Mouse (Mus musculus): Measurements from ENCODE around the gene Hist1h3g. TPM values are rescaled to one million over a fixed set of nuclear protein-coding genes. Genes with fewer than 3 reads are reported as not detected.
"Not testable (repeated sequence)": the region's sequence is repeated elsewhere in the genome, so short reads cannot be mapped to it uniquely, and the experiment has no call there.

The Hist1h3g gene
- total RNA-seq, 2 experiments from 2014 or later: 22.0 to 28.6 TPM

DNA sequence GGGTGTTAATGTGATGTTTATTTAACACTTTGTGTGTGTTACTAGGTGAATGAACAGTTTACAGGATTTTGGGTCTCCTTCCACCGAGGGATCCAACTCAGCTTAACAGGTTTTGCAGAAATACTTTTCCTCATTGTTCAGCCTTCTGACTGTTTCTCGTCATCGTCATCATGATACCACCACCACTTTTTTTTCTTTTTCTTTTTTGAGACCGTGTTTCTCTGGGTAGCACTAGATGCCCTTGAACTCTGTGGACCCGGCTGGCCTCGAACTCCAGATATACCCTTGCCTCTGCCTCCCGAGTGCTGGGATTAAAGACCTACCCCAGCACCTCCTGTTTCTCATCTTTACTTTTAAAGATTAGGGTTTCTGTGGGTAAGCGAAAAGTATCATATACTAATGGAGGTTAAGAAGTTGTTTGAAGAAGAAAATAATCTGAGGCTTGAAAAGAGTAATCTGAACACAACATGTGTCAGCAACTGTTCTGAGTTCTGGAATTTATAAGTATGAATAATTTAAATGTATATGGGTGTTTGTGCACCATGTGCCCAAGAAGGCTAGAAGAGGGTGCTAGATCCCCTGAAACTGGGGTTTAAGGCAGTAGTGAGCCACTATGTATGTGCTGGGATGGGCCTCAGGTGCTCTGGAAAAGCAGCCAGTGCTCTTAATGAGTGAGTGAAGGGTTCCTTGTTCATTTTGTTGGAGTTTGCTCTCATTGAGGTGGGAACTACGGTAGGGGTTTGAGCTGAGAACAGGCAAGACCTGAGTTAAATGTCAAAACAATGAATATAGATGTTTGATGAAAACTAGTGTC lies 2.8 kb upstream of the Hist1h3g start:
- intact Hi-C loops (cut with DNase I): no loop called here
- DNase-seq: no peak

DNA sequence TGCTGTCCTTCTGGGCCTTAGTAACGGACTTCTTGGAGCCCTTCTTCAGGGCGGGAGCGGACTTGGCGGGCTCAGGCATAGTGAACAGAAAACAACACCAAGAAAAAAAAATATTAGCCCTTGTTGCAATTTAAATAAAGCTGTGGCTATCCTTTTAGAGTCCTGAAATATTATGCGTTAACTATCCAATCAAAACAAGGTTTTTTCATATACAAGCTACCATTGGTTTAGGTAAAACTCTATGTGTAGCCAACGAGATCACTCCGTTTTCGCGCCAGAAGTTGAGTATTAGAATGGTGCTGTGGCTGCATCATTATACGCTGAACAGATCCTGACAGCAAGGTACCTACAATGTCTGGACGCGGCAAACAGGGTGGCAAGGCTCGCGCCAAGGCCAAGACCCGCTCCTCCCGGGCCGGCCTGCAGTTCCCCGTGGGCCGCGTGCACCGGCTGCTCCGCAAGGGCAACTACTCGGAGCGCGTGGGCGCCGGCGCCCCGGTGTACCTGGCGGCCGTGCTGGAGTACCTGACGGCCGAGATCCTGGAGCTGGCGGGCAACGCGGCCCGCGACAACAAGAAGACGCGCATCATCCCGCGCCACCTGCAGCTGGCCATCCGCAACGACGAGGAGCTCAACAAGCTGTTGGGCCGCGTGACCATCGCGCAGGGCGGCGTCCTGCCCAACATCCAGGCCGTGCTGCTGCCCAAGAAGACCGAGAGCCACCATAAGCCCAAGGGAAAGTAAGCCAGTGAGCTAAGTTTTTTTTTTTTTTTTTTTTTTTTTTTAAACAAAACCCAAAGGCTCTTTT lies 1.5 kb upstream of the Hist1h3g start, which contains the start of gene Hist1h2af:
Gene Hist1h2af (plus strand): TSS at position 347 of the 808 bp plus-strand sequence.
- intact Hi-C loops (cut with DNase I): not testable (repeated sequence)
- DNase-seq: peak; percentile 74

- no peak for DNase-seq
- intact Hi-C loops (cut with DNase I): no loop called here
Observed at GRCm38 (mm10) chr13:23534368-23535131, 672 bp upstream of the Hist1h3g start.

DNA sequence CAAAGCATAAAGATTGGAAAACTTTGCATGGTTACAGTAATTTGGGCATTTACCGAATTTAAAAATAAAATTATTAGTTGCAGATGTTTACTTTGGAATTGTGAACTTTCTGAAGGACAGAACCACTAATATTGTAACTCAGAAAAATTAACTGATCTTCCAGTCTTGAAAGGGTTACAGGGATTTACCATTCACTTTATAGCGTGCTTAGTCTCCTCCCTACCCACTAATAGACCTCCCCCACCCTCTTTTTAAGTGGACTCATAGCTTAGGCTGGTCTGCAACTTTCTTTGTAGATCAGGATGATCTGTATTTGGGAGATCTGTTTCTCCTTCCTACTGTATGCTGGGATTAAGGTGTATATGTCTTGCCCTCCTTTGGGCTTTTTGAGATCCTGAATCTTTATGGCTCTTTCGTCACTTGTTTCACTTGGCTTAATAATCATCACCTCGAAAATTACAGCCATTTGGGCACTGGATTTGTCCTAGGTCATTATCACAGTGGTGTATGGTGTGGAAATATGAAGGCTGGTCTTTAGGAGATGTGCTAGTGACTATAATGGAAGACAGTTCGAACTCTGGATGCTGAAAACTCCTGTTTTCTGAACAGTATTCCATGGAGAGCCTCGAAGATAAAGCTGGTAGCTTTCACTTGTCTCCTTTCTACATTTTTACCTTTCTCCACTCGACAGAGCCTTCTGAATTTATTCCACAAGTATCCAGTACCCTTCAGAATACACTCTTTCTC lies 1.0 kb downstream of the Hist1h3g start:
- intact Hi-C loops (cut with DNase I): no loop called here
- no peak for DNase-seq

DNA sequence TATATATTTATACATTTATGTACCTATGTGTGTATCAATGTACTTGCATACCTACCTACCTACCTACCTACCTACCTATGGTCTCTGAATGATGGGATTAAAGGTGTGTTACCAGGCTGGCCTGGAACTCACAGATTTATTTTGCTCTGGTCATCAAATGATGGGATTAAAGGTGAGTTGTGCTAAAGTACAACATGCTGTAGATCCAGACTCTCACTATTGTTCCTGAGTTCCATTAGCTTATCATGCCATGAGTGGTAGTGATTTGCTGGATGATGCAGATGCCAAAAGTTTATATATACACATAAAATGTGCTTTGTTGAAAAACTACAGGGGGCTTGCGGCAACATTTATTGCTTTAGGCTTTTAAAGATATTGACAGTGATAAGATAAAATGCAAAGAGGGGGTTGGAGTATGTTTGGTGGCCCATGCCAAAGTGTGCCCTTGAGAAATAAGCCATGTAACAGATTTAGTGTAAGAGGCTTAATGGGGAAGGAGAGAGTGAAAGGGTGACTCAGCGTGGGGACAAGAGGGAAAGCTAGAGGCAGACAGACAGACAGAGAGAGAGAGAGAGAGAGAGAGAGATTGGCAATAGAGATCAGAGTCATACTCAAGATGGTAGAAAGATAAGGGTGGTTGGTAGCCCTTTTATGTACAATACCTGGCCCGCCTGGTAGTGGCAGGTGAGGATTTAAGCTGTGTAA lies 1.9 kb downstream of the Hist1h3g start:
- no peak for DNase-seq
- intact Hi-C loops (cut with DNase I): no loop called here

DNA sequence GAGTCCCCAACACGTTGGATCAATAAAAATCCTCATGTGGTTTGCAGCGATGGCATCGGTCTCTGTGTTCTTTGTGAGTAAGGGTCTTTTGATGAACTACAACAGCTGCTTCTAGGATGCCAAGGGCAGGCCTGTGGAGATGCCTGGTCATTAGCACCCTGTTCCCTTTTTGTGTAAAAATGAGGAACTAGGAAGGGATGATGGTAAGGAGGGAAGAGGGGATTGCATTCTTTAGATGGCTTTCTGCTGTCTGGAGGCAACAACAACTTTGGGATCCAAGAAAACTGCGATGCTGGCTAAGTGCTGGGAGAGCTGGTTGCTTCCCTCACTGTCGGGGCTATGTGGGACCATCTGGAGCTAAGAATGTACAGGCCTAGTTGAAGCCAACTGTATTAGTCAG lies 3.0 kb downstream of the Hist1h3g start:
- intact Hi-C loops (cut with DNase I): no loop called here
- DNase-seq: no peak

GRCm38 (mm10) chr13:23539821-23540220 lies 4.6 kb downstream of the Hist1h3g start:
- intact Hi-C loops (cut with DNase I); DNase-seq: not testable (repeated sequence)

GRCm38 (mm10) chr13:23541497-23541896 lies 6.3 kb downstream of the Hist1h3g start:
- no peak for DNase-seq
- intact Hi-C loops (cut with DNase I): no loop called here

DNA sequence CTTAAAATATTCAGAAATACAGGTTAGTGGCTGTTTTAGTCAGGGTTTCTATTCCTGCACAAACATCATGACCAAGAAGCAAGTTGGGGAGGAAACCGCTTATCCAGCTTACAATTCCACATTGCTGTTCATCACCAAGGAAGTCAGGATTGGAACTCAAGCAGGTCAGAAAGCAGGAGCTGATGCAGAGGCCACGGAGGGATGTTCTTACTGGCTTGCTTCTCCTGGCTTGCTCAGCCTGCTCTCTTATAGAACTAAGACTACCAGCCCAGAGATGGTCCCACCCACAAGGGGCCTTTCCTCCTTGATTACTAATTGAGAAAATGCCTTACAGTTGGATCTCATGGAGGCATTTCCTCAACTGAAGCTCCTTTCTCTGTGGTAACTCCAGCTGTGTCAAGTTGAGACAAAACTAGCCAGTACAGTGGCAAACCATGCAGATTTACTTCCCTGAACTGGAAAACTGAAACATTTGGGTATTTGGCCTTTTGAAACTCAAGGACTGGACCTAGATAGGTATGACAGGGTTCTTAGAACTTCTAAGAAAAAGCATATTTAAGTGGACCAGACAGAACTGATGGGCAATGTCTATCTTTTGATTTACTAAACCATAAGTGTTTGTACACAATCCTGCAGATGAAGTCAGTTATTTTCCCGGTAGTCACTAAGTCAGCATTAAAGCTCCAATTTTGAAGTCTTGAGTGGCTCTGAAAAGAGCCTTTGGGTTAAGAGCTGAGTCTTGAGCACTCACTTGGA lies 7.2 kb downstream of the Hist1h3g start:
- DNase-seq; intact Hi-C loops (cut with DNase I): not testable (repeated sequence)

- intact Hi-C loops (cut with DNase I): not testable (repeated sequence)
- DNase-seq: peak; percentile 43
Observed at GRCm38 (mm10) chr13:23542999-23543607, 7.9 kb downstream of the Hist1h3g start, which contains the start of gene Hist1h2bh. Hist1h2bh (minus strand) TSS chr13:23543392.

DNA sequence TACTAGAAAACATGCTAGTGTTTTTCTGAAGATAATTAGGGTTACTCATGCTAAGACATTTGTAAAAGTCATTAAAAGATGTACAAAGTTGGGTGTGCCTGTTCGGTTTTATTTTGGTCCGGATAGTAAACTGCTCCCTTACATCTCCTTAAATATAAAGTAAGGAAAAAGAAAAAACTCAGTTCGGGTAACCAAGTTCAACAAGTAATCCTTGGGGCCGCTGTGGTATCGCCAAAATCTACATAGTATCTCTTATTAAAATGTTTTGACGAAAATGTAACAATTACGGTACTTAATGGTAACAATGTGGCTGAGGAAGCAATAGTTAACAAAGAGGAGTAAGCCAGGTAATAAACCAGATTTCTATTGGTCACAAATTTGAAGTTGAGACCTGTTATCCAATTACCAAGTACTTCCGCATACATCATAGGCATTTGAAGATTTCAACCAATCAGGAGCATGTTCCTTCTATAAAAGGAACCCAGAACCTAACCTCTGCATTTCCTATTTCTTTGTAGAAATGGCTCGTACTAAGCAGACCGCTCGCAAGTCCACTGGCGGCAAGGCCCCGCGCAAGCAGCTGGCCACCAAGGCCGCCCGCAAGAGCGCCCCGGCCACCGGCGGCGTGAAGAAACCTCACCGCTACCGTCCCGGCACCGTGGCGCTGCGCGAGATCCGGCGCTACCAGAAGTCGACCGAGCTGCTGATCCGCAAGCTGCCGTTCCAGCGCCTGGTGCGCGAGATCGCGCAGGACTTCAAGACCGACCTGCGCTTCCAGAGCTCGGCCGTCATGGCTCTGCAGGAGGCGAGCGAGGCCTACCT lies 9.0 kb downstream of the Hist1h3g start, which contains the start of gene Hist1h3f:
Gene Hist1h3f (plus strand): TSS at position 88 of the 822 bp plus-strand sequence.
- intact Hi-C loops (cut with DNase I): no loop called here
- DNase-seq: peak; percentile 60

DNA sequence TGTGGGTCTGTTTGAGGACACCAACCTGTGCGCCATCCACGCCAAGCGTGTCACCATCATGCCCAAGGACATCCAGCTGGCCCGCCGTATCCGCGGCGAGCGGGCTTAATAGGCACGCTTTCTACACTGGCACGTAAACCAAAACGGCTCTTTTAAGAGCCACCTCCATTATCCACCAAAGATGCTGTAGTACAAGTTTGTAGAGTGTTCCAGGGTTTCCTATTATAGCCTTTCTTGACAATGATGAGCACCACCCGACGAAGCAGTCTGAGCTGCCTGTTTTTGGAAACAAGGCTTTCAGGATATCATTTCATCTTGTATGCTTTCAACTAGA lies 9.5 kb downstream of the Hist1h3g start:
- intact Hi-C loops (cut with DNase I); DNase-seq: not testable (repeated sequence)

GRCm38 (mm10) chr13:23546694-23547093 lies 11.5 kb downstream of the Hist1h3g start:
- intact Hi-C loops (cut with DNase I): no loop called here
- DNase-seq: no peak

DNA sequence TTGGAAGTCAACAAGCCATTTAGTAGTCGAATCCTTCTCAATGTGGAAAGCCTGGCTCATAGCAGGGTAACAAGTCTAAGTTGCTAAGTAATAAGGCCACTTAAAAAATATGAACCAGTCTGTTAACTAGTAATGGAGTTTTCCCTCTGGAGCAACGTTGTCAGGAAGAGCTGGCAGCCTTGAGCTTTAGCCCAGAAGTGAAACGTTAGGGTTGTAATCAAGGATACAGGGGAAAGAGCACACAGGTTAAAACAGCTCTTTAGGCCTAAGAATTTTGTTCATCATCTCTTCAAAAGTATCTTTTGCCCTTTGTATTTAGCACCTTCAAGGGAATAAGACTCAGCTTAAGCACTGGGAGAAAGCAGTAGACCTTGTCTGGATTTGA lies 15.5 kb downstream of the Hist1h3g start:
- intact Hi-C loops (cut with DNase I): no loop called here
- no peak for DNase-seq

DNA sequence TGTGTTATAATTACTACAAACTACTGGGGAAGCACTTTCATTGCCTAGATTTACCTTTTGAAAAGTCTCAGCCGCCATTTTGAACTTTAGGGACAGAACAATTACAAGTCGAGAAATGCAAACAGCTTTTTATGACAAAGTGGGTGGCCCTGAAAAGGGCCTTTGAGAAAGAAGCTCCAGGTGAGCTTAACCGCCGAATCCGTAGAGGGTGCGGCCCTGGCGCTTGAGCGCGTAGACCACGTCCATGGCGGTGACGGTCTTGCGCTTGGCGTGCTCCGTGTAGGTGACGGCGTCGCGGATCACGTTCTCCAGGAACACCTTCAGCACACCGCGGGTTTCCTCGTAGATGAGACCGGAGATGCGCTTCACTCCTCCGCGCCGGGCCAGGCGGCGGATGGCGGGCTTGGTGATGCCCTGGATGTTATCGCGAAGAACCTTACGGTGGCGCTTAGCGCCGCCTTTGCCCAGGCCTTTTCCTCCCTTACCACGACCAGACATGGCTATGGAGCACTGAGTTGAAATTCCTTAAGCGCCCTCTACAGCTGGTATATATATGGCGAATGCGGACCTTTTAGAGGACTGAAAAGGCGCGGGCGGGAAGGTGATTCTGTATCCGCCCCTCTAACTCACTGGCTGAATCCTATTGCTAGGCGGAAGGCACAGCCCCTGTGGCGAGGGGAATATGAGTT lies 16.1 kb downstream of the Hist1h3g start, which contains the start of gene Hist1h4f:
Gene Hist1h4f (minus strand): TSS at position 503 of the 689 bp plus-strand sequence.
- DNase-seq: peak; percentile 90
- intact Hi-C loops (cut with DNase I): not testable (repeated sequence)

GRCm38 (mm10) chr13:23551931-23552914 lies 17.0 kb downstream of the Hist1h3g start:
- intact Hi-C loops (cut with DNase I): no loop called here
- DNase-seq: no peak
